Mouse (Mus musculus): ENCODE results near the gene Fmn2.

Fmn2 gene

DNA sequence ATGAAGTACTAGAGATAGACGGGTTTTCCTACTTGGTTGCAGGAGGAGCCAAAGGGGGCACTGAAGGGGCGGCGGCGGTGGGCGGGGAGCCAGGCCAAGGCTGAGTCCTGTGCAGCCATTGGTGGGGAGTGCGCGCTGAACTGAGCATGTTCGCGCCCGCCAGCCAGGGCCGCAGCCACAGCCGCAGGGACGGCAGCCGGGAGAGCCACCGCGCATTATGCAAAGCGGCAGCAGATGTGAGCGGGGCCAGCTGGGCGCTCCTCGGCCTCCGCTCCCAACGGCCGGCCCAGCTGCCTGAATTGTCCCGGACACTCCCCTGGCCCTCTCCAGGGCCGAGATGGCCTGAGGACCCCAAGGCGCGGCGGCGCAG is at the start of gene Fmn2:
Fmn2 (plus strand) TSS at position 165 of the 370 bp plus-strand sequence.
- DNase-seq (ENCODE audit: low spot score), result peak; percentile 91

GRCm38 (mm10) chr1:174455100-174455499 is 46.5 kb upstream of the Fmn2 start:
- no peak for DNase-seq (ENCODE audit: low spot score)

- DNase-seq (ENCODE audit: low spot score), result no peak
These were observed 36.2 kb upstream of the Fmn2 start for GRCm38 (mm10) chr1:174465385-174465784.

DNA sequence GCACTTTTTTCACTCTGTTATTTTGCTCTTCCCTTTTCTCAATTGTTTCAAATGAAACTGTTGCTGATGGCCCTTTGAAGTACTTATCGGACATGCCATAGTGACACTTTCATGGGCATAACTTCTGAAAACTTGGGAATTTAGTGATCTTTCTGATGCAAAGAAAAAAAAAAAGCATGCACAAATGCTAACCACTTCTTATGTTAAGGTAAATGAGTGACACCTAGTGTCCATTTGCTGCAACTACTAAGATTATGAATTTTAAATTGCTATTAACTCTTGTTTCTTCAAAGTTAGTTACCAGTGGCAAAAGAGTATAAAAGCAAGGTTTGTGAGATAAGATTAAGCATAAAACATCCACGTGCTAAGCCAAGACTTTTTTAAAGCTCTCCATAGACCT is 35.4 kb upstream of the Fmn2 start:
- peak; percentile 50 for DNase-seq (ENCODE audit: low spot score)

DNA sequence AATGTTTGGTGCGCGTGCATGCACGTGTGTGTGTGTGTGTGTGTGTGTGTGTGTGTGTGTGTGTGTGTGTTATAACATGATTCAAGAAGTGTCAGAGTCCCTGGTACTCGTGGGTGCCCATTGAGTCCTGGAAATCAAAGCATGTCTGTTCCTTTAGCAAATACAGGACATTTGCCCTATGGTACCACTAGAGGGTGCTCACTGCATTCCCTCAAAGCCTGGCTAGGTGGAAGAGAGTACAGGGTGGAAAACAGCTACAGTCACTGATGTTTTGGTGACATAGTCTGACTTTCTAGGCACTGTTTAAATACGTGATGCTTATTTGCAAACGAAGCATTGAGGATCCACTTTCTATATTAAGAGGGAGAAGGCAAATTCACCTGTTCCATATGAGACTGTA is 31.9 kb upstream of the Fmn2 start:
- peak; percentile 81 for DNase-seq (ENCODE audit: low spot score)

- DNase-seq (ENCODE audit: low spot score), result no peak
These were observed 19.1 kb upstream of the Fmn2 start for GRCm38 (mm10) chr1:174482567-174482966.

GRCm38 (mm10) chr1:174500064-174500463 is 1.6 kb upstream of the Fmn2 start:
- DNase-seq (ENCODE audit: low spot score), result peak; percentile 74

DNA sequence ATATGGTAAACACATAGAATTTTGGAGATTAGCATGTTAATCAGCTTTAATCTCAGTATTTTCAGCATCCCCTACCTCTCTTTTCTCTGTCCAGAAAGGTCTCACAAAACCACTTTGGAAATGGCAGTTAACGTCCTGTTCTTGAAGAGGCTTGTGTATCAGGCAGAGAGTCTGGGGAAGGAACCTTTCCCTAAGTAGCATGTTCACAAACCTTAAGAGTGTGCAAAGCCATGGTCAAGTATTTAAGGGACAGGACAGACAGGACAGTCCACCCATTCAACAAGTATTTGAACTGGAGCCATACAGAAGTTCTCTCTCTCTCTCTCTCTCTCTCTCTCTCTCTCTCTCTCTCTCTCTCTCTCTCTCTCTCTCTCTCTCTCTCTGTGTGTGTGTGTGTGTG is 614 bp upstream of the Fmn2 start:
- DNase-seq (ENCODE audit: low spot score), result peak; percentile 26

DNA sequence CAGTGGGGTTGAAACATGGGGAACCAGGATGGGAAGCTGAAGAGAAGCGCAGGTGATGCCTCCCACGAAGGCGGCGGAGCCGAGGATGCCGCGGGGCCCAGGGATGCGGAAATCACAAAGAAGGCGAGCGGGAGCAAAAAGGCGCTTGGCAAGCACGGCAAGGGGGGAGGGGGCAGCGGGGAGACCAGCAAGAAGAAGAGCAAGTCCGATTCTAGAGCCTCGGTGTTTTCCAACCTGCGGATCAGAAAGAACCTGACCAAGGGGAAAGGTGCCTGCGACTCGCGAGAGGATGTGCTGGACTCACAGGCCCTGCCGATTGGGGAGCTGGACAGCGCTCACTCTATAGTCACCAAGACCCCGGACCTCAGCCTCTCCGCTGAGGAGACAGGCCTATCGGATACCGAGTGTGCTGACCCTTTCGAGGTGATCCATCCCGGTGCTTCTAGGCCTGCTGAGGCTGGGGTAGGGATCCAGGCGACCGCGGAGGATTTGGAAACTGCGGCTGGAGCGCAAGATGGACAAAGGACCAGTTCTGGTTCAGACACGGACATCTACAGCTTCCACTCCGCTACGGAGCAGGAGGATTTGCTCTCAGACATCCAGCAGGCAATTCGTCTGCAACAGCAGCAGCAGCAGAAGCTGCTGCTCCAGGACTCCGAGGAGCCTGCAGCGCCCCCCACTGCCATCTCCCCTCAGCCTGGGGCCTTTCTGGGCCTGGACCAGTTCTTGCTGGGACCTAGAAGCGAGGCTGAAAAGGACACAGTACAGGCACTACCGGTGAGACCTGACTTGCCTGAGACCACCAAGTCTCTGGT is 613 bp downstream of the Fmn2 start:
- peak; percentile 72 for DNase-seq (ENCODE audit: low spot score)

- DNase-seq (ENCODE audit: low spot score), result peak; percentile 42
These were observed 1.5 kb downstream of the Fmn2 start for GRCm38 (mm10) chr1:174502846-174503745.

DNA sequence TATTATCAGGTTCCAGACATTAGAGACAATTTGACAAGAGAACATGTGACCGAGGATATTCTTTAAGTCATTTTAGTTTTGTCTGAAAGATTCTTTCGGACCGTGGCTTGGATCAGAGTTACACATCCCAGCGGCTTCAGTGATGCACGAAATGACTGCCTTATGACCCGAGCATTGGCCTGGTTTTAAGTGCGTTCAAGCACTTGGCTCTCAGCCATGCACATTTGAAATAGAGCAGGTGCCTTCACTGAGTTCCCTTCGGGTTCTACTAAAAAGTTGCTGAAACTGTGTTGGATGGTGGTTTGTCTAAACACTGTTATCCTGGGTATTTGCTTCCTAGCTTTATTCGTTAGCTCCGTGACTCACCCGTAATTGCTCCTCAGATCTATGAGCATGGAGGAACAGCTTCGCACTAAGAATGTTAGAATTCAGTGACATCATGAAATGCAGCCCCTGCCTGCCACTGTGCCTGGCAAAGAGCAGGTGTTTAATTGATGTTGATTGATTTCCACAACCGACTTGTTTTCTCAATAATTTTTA is 7.0 kb downstream of the Fmn2 start:
- DNase-seq (ENCODE audit: low spot score), result no peak

DNA sequence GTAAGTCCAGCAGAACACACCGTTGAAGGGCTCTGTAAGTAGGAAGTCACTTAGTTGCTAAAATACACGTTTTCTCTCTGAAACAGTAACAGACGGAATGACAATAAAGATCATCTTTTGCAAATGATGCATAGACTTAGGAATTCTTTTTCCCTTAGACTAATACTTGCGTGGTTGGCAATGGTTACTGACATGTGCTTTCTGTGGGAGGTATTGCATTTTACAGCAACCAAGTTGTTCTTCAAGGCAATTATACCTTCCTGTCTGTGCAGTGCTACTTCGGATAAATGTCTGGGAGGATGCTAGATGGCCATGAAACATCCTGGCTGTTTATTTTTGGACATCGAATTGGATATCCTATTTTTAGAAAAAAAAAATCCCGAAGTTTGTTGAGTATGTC is 11.8 kb downstream of the Fmn2 start:
- no peak for DNase-seq (ENCODE audit: low spot score)

DNA sequence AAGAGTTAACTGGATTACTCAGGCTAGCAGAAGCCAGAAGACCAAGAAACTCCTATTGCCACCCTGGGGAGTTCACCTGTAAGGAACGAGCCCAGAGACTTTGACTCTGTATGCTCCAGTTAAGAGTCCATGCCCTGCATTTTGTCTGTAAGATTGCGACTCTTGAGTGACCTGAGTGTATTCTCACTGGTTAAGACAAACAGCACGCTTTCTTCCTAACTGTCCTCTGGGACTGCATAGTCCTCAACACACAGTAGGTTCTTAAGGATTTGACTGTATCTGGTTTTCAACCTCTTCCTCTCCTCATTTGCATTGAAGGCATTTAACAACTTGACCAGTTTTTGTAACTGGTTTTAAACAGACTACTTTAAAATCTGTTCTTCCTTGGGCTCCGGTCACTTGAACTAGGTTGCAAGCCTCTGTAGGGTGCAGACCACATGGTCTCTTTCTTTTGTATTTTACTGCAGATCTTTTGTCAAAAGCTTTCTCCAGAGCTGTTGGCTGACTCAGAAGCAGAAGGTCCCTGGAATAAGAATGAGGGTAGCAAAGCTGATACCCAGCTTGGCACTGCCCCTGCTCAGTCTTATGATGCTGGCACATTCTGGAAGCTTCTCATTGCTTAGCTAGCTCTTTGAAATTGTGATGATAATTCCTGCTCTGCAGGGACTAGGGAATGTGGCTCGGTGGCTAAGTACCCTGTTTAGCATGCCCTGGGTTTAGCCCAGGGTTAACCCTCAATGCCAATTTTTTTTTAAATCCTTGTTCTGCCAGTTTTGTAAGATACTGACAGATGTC is 20.5 kb downstream of the Fmn2 start:
- DNase-seq (ENCODE audit: low spot score), result no peak

DNA sequence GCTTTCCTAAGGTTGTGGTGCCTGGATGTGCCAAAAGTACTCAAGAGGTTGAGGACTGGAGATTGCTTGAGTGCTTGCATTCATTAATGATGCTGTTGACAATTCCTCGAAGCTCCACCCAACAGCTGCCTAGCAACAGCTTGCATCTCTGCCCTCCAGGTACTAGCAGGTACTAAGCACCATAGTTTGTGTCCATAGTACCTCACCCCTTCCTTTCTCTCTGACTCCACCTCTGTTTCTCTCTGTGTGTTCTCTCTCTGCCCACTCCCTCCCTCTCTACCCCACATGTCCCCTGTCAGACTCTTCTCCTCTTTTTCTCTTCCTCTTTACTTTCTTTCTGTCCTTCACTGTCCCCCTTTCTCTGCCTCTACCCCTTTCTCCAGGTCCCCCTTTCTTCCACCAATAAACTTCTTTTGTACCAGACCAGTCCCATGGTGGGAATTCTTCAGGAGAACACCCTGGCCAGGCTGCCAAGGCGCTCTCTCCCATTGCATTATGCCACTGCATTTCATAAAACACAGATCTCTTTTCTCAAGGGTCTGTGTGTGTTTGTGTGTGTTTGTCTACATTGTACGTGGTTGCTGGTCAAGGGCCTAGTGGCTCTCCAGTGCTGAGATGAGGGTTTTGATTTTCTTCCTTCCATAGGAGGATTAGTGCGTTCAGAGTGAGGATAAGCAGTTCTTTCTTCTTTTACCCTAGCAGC is 21.3 kb downstream of the Fmn2 start:
- DNase-seq (ENCODE audit: low spot score), result no peak

GRCm38 (mm10) chr1:174523512-174523828 is 21.8 kb downstream of the Fmn2 start:
- no peak for DNase-seq (ENCODE audit: low spot score)

DNA sequence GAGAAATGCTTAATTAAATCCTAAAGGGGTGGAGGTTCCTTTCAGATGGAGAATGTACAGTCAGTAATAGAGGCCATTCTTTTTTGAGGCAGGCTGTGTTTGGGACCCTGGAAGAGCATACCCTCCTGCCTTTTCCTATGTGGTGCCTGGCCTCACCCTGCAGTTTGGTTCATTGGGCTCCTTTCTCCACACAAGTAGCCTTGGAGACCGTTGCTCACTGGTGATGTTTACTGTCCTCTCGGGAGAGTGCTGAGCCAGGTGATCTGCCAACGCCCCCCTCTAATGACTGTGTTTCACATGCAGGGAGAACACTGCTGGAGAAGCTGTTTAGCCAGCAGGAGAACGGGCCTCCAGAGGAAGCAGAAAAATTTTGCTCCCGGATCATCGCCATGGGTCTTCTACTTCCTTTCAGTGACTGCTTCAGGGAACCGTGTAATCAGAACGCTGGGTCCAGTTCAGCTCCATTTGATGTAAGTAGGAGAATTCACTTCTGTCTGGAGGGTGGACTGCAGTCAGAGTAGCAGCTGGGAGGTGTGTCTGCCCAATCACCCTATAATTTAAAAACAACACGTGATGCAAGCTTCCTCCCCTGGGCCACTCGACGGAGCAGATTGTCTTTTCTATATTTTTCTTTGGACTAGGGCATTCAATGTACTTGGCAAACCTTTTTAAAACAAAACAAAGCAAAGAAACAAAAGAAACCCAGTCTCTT is 35.3 kb downstream of the Fmn2 start:
- no peak for DNase-seq (ENCODE audit: low spot score)

GRCm38 (mm10) chr1:174537491-174537890 is 35.9 kb downstream of the Fmn2 start:
- no peak for DNase-seq (ENCODE audit: low spot score)

DNA sequence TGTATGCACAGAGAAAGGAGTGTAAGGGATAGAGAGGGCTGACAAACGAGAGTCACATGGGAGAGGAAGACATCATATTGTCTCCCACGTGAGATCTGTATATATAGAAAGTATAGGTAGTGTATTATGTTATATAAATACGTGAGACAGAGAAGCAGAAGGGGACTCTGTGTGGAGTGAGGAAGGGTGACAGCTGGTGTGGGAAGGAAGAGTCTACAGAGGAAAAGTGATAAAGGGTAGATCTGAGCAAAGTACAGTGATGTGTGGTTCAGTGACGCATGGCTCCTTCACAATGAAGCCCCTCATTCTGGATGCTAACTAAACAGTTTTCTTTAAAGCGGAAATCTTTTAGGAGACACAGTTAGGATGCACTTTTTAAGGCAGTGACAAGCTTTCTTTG is 46.7 kb downstream of the Fmn2 start:
- DNase-seq (ENCODE audit: low spot score), result no peak

DNA sequence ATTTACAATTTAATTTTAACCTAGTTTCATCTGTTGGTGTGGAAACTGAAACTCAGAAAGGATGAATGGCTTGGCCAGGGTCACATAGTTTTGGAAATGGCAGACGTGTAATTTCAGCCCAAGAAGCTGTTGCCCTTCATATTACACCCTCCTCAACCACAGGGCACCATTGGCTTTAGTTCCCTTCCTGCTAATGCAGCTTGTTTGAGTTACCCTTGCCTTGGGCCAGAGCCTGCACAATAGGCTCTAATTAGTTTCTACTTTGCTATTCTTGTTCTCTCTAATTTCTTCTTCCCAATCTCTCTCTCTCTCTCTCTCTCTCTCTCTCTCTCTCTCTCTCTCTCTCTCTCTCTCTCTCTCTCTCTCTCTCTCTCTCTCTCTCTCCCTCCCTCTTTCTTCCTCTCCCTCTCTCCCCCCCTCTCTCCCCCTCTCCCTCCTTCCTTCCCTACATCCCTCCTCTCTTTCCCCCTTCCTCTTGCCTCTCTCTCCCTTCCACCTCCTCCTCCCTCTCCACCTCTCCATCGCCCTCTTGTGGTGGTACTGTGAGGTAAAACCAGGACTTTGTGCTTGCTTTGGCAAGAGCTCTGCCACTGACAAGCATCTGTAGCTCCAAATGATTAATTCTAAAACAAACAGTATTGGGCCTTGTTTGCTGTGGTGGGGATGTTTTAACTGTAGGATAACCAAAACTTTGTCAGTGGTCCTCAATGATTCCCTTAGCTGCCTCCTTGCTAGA is 51.8 kb downstream of the Fmn2 start:
- peak; percentile 73 for DNase-seq (ENCODE audit: low spot score)

DNA sequence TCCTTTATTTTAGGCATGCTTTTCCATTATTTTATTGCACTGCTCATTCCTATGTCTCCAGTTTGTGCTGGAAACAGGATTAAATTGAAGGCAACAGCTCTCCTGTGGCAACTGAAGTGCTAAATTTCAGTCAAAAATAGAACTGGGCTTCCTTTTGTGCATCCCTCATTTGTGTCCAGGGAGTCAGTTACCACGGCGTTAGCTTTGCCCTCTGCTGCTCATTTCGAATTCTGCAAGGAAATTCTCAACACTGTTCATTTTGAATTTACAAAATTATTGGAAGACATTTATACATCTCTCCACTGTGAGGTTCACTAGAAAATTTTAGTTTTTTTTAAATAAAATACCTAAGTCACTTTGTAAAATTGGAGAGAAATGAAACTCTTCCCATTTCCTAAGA is 53.8 kb downstream of the Fmn2 start:
- DNase-seq (ENCODE audit: low spot score), result no peak

Data from embryo, embryonic 10.5 days (tissue).